Mouse (Mus musculus): ENCODE data around the gene Ptpn12. TPM values are rescaled to one million over a fixed set of nuclear protein-coding genes. Genes with fewer than 3 reads are reported as not detected.

Ptpn12 gene
- 16.9 and 17.3 TPM in 2 replicates for polyA plus RNA-seq (2015; fragmentation: Nextera tagmentation; extraction: Ambion mirVana)

GRCm38 (mm10) chr5:21055820-21056531 lies at the start of gene Ptpn12:
TSS of gene Ptpn12 (minus strand) at chr5:21055911.
- Histone ChIP-seq H3K4me2 (replicated peaks) (peak within 1 kb of the TSS; percentile 63), H3K9me3 (no peaks in the 10 kb centered on the region), H3K27ac (peak within 1 kb of the TSS; percentile 98), H3K27me3 (replicated peaks) (no peaks in the 10 kb centered on the region), H3K4me1 (replicated peaks) (peaks cover 3% of the 10 kb centered on the region; the same call in 1 of the 2 replicates), H3K4me3 (replicated peaks) (peak within 1 kb of the TSS; percentile 91), H3K9ac (peak within 1 kb of the TSS; percentile 95), H3K36me3 (no peaks in the 10 kb centered on the region)
- WGBS, result 0% methylated on average over 47 of the region's 73 CpGs
- peak; percentile 95 for ATAC-seq

GRCm38 (mm10) chr5:21091179-21091578 lies 35.5 kb upstream of the Ptpn12 start:
- H3K9ac ChIP-seq, result no peak overlapping the region
- no peak overlapping the region for H3K4me3 ChIP-seq (replicated peaks)
- H3K27ac ChIP-seq, result no peak overlapping the region
- 75% methylated on average over 6 of the region's 6 CpGs for WGBS
- H3K9me3 ChIP-seq, result no peaks in the 10 kb centered on the region
- ATAC-seq, result no peak
- no peaks in the 10 kb centered on the region for H3K36me3 ChIP-seq
- H3K27me3 ChIP-seq (replicated peaks), result no peaks in the 10 kb centered on the region
- H3K4me1 ChIP-seq (replicated peaks), result no peaks in the 10 kb centered on the region
- H3K4me2 ChIP-seq (replicated peaks), result no peak overlapping the region

GRCm38 (mm10) chr5:21057217-21057616 lies 1.5 kb upstream of the Ptpn12 start:
- no peak overlapping the region for H3K9ac ChIP-seq
- no peak for ATAC-seq
- H3K4me3 ChIP-seq (replicated peaks), result no peak overlapping the region
- no peaks in the 10 kb centered on the region for H3K9me3 ChIP-seq
- 79% methylated on average over 2 of the region's 2 CpGs for WGBS
- H3K4me1 ChIP-seq (replicated peaks), result peaks cover 3% of the 10 kb centered on the region; the same call in 1 of the 2 replicates
- H3K4me2 ChIP-seq (replicated peaks), result peak overlapping the region; percentile 63; the same call in 1 of the 2 replicates
- H3K27ac ChIP-seq, result no peak overlapping the region
- no peaks in the 10 kb centered on the region for H3K36me3 ChIP-seq
- H3K27me3 ChIP-seq (replicated peaks), result no peaks in the 10 kb centered on the region

GRCm38 (mm10) chr5:21056595-21056994 lies 884 bp upstream of the Ptpn12 start:
- peak overlapping the region; percentile 91 for H3K4me3 ChIP-seq (replicated peaks)
- H3K4me2 ChIP-seq (replicated peaks), result peak overlapping the region; percentile 63
- H3K9ac ChIP-seq, result peak overlapping the region; percentile 57
- H3K27me3 ChIP-seq (replicated peaks), result no peaks in the 10 kb centered on the region
- peak overlapping the region; percentile 98 for H3K27ac ChIP-seq
- ATAC-seq, result no peak
- no peaks in the 10 kb centered on the region for H3K9me3 ChIP-seq
- peaks cover 3% of the 10 kb centered on the region; the same call in 1 of the 2 replicates for H3K4me1 ChIP-seq (replicated peaks)
- H3K36me3 ChIP-seq, result no peaks in the 10 kb centered on the region
- WGBS, result 5% methylated on average over 8 of the region's 8 CpGs

GRCm38 (mm10) chr5:21055071-21055819 lies 466 bp downstream of the Ptpn12 start:
- ATAC-seq, result peak; percentile 31
- under 1% methylated on average over 69 of the region's 84 CpGs for WGBS
- peak overlapping the region; percentile 98 for H3K27ac ChIP-seq
- peak overlapping the region; percentile 95 for H3K9ac ChIP-seq
- H3K4me3 ChIP-seq (replicated peaks), result peak overlapping the region; percentile 91
- H3K4me2 ChIP-seq (replicated peaks), result peak overlapping the region; percentile 57
- H3K36me3 ChIP-seq, result no peaks in the 10 kb centered on the region
- no peaks in the 10 kb centered on the region for H3K9me3 ChIP-seq
- no peaks in the 10 kb centered on the region for H3K27me3 ChIP-seq (replicated peaks)
- peaks cover 3% of the 10 kb centered on the region; the same call in 1 of the 2 replicates for H3K4me1 ChIP-seq (replicated peaks)

- Histone ChIP-seq H3K27ac (peak overlapping the region; percentile 98), H3K4me3 (replicated peaks) (peak overlapping the region; percentile 91), H3K9me3 (no peaks in the 10 kb centered on the region), H3K4me2 (replicated peaks) (peak overlapping the region; percentile 57), H3K36me3 (no peaks in the 10 kb centered on the region), H3K9ac (peak overlapping the region; percentile 95), H3K27me3 (replicated peaks) (no peaks in the 10 kb centered on the region), H3K4me1 (replicated peaks) (peaks cover 3% of the 10 kb centered on the region; the same call in 1 of the 2 replicates)
- under 1% methylated on average over 20 of the region's 20 CpGs for WGBS
- ATAC-seq, result peak; percentile 44
Observed at GRCm38 (mm10) chr5:21054472-21055070, 1.1 kb downstream of the Ptpn12 start.

- Histone ChIP-seq H3K36me3 (no peaks in the 10 kb centered on the region), H3K27ac (0 out of 2 replicates have a peak overlapping the region, but pooled peaks have one; percentile 98), H3K4me3 (replicated peaks) (peak overlapping the region; percentile 91), H3K27me3 (replicated peaks) (no peaks in the 10 kb centered on the region), H3K9me3 (no peaks in the 10 kb centered on the region), H3K4me2 (replicated peaks) (peak overlapping the region; percentile 57), H3K4me1 (replicated peaks) (peaks cover 3% of the 10 kb centered on the region; the same call in 1 of the 2 replicates), H3K9ac (no peak overlapping the region)
- WGBS, result 54% methylated on average over 3 of the region's 3 CpGs
- ATAC-seq, result no peak
Observed at GRCm38 (mm10) chr5:21053571-21054307, 2.0 kb downstream of the Ptpn12 start.

GRCm38 (mm10) chr5:21052521-21052920 lies 3.2 kb downstream of the Ptpn12 start:
- Histone ChIP-seq H3K4me3 (replicated peaks) (no peak overlapping the region), H3K9me3 (no peaks in the 10 kb centered on the region), H3K4me2 (replicated peaks) (no peak overlapping the region), H3K36me3 (no peaks in the 10 kb centered on the region), H3K27ac (no peak overlapping the region), H3K4me1 (replicated peaks) (peaks cover 3% of the 10 kb centered on the region; the same call in 1 of the 2 replicates), H3K27me3 (replicated peaks) (no peaks in the 10 kb centered on the region), H3K9ac (no peak overlapping the region)
- 91% methylated on average over 1 of the region's 1 CpGs for WGBS
- ATAC-seq, result no peak

- Histone ChIP-seq H3K27ac (no peak overlapping the region), H3K36me3 (no peaks in the 10 kb centered on the region), H3K27me3 (replicated peaks) (no peaks in the 10 kb centered on the region), H3K4me2 (replicated peaks) (no peak overlapping the region), H3K4me3 (replicated peaks) (no peak overlapping the region), H3K9me3 (no peaks in the 10 kb centered on the region), H3K9ac (no peak overlapping the region), H3K4me1 (replicated peaks) (peaks cover 3% of the 10 kb centered on the region; the same call in 1 of the 2 replicates)
- WGBS, result 43% methylated on average over 2 of the region's 2 CpGs
- ATAC-seq, result no peak
Observed at GRCm38 (mm10) chr5:21050770-21051122, 5.0 kb downstream of the Ptpn12 start.

- H3K27me3 ChIP-seq (replicated peaks), result no peaks in the 10 kb centered on the region
- H3K4me3 ChIP-seq (replicated peaks), result no peak overlapping the region
- no peak overlapping the region for H3K4me2 ChIP-seq (replicated peaks)
- H3K9ac ChIP-seq, result no peak overlapping the region
- ATAC-seq, result no peak
- 76% methylated on average over 6 of the region's 6 CpGs for WGBS
- H3K36me3 ChIP-seq, result no peaks in the 10 kb centered on the region
- no peak overlapping the region for H3K27ac ChIP-seq
- H3K9me3 ChIP-seq, result no peaks in the 10 kb centered on the region
- peaks cover 3% of the 10 kb centered on the region; the same call in 1 of the 2 replicates for H3K4me1 ChIP-seq (replicated peaks)
Observed at GRCm38 (mm10) chr5:21050061-21050769, 5.5 kb downstream of the Ptpn12 start.

GRCm38 (mm10) chr5:21049006-21049405 lies 6.7 kb downstream of the Ptpn12 start:
- H3K4me1 ChIP-seq (replicated peaks), result peaks cover 3% of the 10 kb centered on the region; the same call in 1 of the 2 replicates
- no peak overlapping the region for H3K9ac ChIP-seq
- H3K27me3 ChIP-seq (replicated peaks), result no peaks in the 10 kb centered on the region
- H3K4me2 ChIP-seq (replicated peaks), result no peak overlapping the region
- no peak overlapping the region for H3K27ac ChIP-seq
- H3K4me3 ChIP-seq (replicated peaks), result no peak overlapping the region
- no peaks in the 10 kb centered on the region for H3K36me3 ChIP-seq
- ATAC-seq, result no peak
- H3K9me3 ChIP-seq, result no peaks in the 10 kb centered on the region
- WGBS, result 86% methylated on average over 4 of the region's 4 CpGs
